Mouse (Mus musculus) liver, postnatal 0 days (tissue): Measurements from ENCODE around the gene Prdx2.

Source experiments
- CTCF ChIP-seq: sonication (generic); IDR thresholded peaks from 2 replicates; pipeline ENCODE4 v1.5.1; 2016; ENCODE audit warnings: antibody characterized with exemption, low read depth
- EP300 ChIP-seq: IDR thresholded peaks from 2 replicates; pipeline ENCODE4 v1.6.1; 2016; ENCODE audit warnings: antibody characterized with exemption, low read depth, mild to moderate bottlenecking

- no peak for TF ChIP-seq CTCF
- no peak for TF ChIP-seq EP300
These were observed 43.8 kb upstream of the Prdx2 start for GRCm38 (mm10) chr8:84925557-84925956.
